Mouse (Mus musculus): ENCODE measurements around the gene Cers3.

- TF ChIP-seq CTCF (conservative IDR thresholded peaks at IDR 0.05; ENCODE audit: low read length) (no peak), NANOG (IDR thresholded peaks at IDR 0.05; ENCODE audit: borderline replicate concordance, low read length) (no peak), POU5F1 (IDR thresholded peaks at IDR 0.05; ENCODE audit: borderline replicate concordance, low read length) (no peak)
Measured at GRCm38 (mm10) chr7:66801785-66802184, 58.5 kb downstream of the Cers3 start.
